Mouse (Mus musculus): ENCODE results near the gene Gm20604. TPM values are rescaled to one million over a fixed set of nuclear protein-coding genes. Genes with fewer than 3 reads are reported as not detected.
A peak's percentile ranks its signal among the peaks of the same experiment; 100 is the strongest.

Gm20604 gene
- total and polyA plus RNA-seq, 2 experiments from 2014 or later, result 30.5 to 46.3 TPM

DNA sequence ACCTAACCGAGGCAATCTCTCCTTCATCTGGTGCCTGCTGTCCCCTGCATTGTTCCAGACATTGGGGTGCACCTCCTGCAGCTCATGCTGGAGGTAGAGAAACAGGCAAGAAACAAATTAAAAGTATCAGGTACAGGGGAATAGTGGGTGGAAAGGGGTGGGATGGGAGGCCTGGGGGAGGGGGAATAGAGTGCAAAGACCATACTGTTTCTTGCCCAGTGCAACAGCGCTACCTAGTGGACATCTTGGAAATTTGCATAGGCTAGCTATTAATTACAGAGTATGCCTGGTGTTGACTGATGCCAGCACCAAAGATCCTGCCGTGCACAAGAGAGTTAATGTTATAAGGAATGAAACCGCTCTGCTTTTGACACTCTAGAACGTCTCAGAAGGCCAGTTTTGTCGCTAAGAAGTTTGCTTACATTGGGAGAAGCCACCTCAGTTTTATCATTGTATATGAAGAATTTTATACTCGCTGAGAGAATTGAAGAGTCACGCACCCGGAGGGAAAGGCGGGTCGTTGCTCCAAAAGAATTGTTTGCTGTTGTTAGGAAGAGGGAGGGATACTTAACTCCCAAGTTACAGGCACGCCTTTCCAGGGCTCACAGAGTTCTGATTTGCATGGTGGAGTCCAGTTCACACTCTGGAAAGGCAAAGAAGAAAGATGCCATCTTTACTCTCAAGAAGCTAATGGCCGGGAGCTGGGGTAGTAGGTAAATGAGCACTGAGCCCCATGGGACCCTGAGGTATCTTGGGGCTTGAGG lies 38.7 kb downstream of the Gm20604 start:
- H3K4me2 ChIP-seq (ENCODE audit: low read depth), result peak overlapping the region; percentile 29; the same call in 1 of the 2 replicates
- WGBS, result 20% methylated on average over 13 of the region's 13 CpGs
- no peaks in the 10 kb centered on the region for H3K36me3 ChIP-seq (ENCODE audit: insufficient read depth)
- no peak overlapping the region for H3K9ac ChIP-seq
- H3K4me1 ChIP-seq (ENCODE audit: insufficient read depth), result peaks cover 6% of the 10 kb centered on the region; the same call in 1 of the 2 replicates
- no peak overlapping the region for H3K27ac ChIP-seq (ENCODE audit: low read depth, low read length)
- peak; percentile 84 for DNase-seq
- H3K27me3 ChIP-seq (ENCODE audit: insufficient read depth, low read length), result no peaks in the 10 kb centered on the region
- H3K9me3 ChIP-seq (ENCODE audit: low read length), result no peaks in the 10 kb centered on the region
- no peak overlapping the region for H3K4me3 ChIP-seq (ENCODE audit: low read depth, low read length)
- peak; percentile 83 for ATAC-seq
- TF ChIP-seq CTCF (IDR thresholded peaks at IDR 0.05; ENCODE audit: low read depth), result peak; percentile 89

GRCm38 (mm10) chr12:102714654-102715395 lies 43.6 kb downstream of the Gm20604 start:
- TF ChIP-seq CTCF (IDR thresholded peaks at IDR 0.05; ENCODE audit: low read depth), result no peak
- no peak overlapping the region for H3K27ac ChIP-seq (ENCODE audit: low read depth, low read length)
- H3K9ac ChIP-seq, result no peak overlapping the region
- DNase-seq (no peak), ATAC-seq (no peak)
- no peaks in the 10 kb centered on the region for H3K4me1 ChIP-seq (ENCODE audit: insufficient read depth)
- no peak overlapping the region for H3K4me3 ChIP-seq (ENCODE audit: low read depth, low read length)
- WGBS, result 81% methylated on average over 10 of the region's 10 CpGs
- H3K27me3 ChIP-seq (ENCODE audit: insufficient read depth, low read length), result no peaks in the 10 kb centered on the region
- no peaks in the 10 kb centered on the region for H3K36me3 ChIP-seq (ENCODE audit: insufficient read depth)
- no peaks in the 10 kb centered on the region for H3K9me3 ChIP-seq (ENCODE audit: low read length)
- no peak overlapping the region for H3K4me2 ChIP-seq (ENCODE audit: low read depth)

DNA sequence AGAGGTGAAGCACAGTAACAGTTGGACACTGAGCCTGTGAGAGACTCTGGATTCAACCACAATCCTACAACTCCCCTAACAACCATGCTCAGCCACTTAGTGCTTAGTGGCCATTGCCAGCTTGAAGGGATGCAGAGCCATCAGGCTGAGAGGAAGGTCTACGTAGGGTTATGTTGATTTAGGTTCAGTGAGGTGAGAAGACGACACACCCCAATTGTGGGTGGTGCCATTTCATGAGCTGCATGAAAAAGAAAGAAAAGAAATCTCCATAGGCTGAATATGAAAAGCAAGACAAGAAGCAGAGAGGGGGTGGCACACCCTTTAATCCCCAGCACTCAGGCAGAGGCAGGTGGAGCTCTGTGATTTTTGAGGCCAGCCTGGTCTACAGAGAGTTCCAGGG lies 44.4 kb downstream of the Gm20604 start:
- no peak for ATAC-seq

DNA sequence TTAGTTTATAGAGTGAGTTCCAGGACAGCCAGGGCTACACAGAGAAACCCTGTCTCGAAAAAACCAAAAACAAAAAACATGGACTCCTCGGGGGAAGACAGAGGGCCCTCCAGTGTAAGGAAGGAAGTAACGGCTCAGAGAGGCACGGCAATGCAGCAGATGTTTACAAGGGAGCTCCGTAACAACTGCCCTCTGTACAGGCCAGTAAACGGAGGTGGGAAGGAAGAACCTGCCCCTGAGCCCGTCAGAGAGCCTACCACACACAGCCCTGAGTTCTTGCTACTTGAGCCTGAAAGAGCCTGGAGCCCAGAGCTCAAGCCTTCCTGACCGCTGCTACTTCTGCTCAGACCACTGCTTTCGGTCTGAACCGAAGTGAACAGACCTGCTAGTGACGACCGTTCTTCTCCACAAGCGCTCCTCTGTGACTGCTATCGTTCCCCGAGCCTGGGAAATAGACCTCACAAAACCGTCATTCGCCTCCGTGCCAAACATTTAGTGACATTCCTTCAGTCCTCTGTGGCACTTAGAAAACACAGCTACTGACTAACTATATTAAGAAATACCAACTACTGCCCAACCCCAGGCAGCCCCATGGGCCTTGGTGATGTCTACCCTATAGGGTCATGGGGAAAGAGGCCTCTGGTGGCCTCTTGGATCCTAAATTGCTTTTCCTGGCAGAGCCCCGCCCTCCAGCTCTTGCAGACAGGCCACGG lies 45.2 kb downstream of the Gm20604 start:
- Histone ChIP-seq H3K4me3 (ENCODE audit: low read depth, low read length) (no peak overlapping the region), H3K27ac (ENCODE audit: low read depth, low read length) (no peak overlapping the region), H3K9me3 (ENCODE audit: low read length) (no peaks in the 10 kb centered on the region), H3K4me2 (ENCODE audit: low read depth) (no peak overlapping the region), H3K9ac (no peak overlapping the region), H3K4me1 (ENCODE audit: insufficient read depth) (no peaks in the 10 kb centered on the region), H3K36me3 (ENCODE audit: insufficient read depth) (no peaks in the 10 kb centered on the region), H3K27me3 (ENCODE audit: insufficient read depth, low read length) (no peaks in the 10 kb centered on the region)
- no peak for ATAC-seq
- TF ChIP-seq CTCF (IDR thresholded peaks at IDR 0.05; ENCODE audit: low read depth), result no peak
- no peak for DNase-seq
- 80% methylated on average over 20 of the region's 20 CpGs for WGBS

More for the DNA sequence above, 44.4 kb downstream of the Gm20604 start:
- no peaks in the 10 kb centered on the region for H3K27me3 ChIP-seq (ENCODE audit: insufficient read depth, low read length)
- 68% methylated on average over 2 of the region's 2 CpGs for WGBS
- no peak for TF ChIP-seq CTCF (IDR thresholded peaks at IDR 0.05; ENCODE audit: low read depth)
- no peaks in the 10 kb centered on the region for H3K9me3 ChIP-seq (ENCODE audit: low read length)
- no peaks in the 10 kb centered on the region for H3K4me1 ChIP-seq (ENCODE audit: insufficient read depth)
- H3K36me3 ChIP-seq (ENCODE audit: insufficient read depth), result no peaks in the 10 kb centered on the region
- H3K9ac ChIP-seq, result no peak overlapping the region
- H3K27ac ChIP-seq (ENCODE audit: low read depth, low read length), result no peak overlapping the region
- no peak overlapping the region for H3K4me2 ChIP-seq (ENCODE audit: low read depth)
- no peak for DNase-seq
- H3K4me3 ChIP-seq (ENCODE audit: low read depth, low read length), result no peak overlapping the region

DNA sequence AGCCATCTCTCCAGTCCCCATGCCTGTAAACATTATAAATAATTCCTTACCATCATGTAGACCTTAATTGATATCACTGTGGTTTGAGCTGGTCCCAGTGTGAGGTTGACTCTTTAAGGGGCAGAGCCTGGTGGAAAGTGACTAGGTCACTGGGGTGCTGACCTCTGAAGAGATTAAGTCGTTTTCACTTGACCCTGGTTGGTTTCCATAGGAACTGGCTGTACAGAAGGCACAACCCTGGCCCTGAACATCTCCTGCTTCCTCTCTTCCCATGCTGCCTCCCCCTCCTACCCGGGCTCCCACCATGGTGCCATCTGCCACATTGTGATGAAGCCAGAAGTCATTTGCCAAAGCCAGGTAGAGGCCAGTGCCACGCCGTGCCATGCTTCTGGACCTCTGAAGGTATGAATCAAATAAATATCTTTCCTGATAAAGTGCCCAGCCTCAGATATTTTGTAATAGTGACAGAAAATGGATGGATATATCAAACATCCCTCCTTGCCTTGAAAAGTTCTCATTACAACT lies 47.6 kb downstream of the Gm20604 start:
- Histone ChIP-seq H3K36me3 (ENCODE audit: insufficient read depth) (no peaks in the 10 kb centered on the region), H3K4me2 (ENCODE audit: low read depth) (no peak overlapping the region), H3K9me3 (ENCODE audit: low read length) (no peaks in the 10 kb centered on the region), H3K4me1 (ENCODE audit: insufficient read depth) (peaks cover 1% of the 10 kb centered on the region), H3K4me3 (ENCODE audit: low read depth, low read length) (no peak overlapping the region), H3K27ac (ENCODE audit: low read depth, low read length) (no peak overlapping the region), H3K27me3 (ENCODE audit: insufficient read depth, low read length) (no peaks in the 10 kb centered on the region), H3K9ac (no peak overlapping the region)
- DNase-seq (no peak), ATAC-seq (no peak)
- no peak for TF ChIP-seq CTCF (IDR thresholded peaks at IDR 0.05; ENCODE audit: low read depth)
- 59% methylated on average over 4 of the region's 4 CpGs for WGBS

GRCm38 (mm10) chr12:102709896-102710295 lies 48.6 kb downstream of the Gm20604 start:
- no peak for ATAC-seq
- Histone ChIP-seq H3K4me2 (ENCODE audit: low read depth) (no peak overlapping the region), H3K9me3 (ENCODE audit: low read length) (no peaks in the 10 kb centered on the region), H3K9ac (no peak overlapping the region), H3K4me1 (ENCODE audit: insufficient read depth) (peaks cover 7% of the 10 kb centered on the region), H3K4me3 (ENCODE audit: low read depth, low read length) (no peak overlapping the region), H3K27me3 (ENCODE audit: insufficient read depth, low read length) (no peaks in the 10 kb centered on the region), H3K27ac (ENCODE audit: low read depth, low read length) (no peak overlapping the region), H3K36me3 (ENCODE audit: insufficient read depth) (no peaks in the 10 kb centered on the region)
- WGBS, result 85% methylated on average over 5 of the region's 5 CpGs
- TF ChIP-seq CTCF (IDR thresholded peaks at IDR 0.05; ENCODE audit: low read depth), result no peak
- no peak for DNase-seq
